Mouse (Mus musculus): Measurements from ENCODE around the gene Cutc. TPM values are rescaled to one million over a fixed set of nuclear protein-coding genes. Genes with fewer than 3 reads are reported as not detected.

Gene Cutc
- total RNA-seq, 2 experiments from 2014 or later = 15.8 to 16.8 TPM

DNA sequence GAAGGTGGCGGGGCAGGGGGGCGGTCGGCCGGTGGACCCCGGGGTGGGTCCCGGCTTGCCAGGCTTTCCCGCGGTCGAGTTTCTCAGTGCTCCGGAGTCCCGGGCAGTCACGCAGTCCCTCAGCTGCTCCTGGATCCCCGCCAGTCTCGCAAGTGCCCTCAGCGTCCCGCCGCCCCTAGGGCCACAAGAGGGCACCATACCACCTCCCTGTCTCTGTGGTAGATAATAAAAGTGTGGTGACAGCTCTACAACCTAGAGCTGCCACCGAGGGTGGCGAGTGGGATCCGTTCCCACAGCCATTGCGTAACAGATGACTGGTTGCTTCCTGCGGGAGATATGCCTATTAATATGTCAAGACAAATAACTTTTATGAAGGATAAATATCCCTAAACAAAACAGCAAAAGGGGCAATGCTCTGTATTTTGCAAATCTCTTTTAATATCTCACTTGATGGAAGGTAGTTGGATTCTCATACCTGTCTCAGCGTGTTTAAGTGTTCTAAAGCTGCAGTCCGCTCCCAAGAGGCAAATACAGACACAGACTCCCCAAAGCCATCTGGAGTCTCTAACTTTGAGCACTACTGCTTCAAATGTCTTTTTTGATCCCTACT lies 535 bp downstream of the Cutc start:
- peak; percentile 89 for DNase-seq

DNA sequence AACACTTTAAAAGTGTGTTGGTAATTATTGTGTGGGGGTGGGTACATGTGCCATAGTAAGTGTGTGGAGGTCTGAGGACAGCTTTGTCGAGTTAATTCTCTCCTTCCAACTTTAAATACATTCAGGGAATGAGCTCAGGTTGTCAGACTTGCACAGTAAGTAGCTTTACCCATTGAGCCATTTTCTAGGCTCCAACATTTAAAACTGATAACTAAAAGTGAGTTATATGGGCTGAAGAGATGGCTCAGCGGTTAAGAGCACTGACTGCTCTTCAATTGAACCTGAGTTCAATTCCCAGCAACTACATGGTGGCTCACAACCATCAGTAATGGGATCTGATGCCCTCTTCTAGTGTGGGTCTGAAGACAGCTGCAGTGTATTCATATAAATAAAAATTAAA lies 1.4 kb downstream of the Cutc start:
- DNase-seq = no peak

DNA sequence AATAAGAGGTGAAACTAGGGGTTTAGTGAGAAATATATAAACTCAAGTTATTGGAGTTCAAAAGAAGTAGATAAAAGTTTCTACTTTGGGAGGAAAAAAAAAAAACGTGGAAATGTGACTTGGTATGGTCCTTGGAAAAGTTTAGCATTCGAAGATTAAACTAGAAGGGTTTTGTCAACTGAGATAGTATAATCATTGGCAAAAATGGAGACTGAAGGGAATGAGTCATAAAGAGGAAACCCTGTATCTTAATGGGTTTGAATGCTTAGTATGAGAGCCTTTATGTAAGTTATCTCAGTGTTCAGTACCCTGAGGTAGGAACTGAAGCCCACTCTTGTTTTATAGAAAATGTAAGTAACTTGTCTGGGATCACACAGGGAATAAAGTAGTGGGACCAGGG lies 2.1 kb downstream of the Cutc start:
- DNase-seq = no peak

DNA sequence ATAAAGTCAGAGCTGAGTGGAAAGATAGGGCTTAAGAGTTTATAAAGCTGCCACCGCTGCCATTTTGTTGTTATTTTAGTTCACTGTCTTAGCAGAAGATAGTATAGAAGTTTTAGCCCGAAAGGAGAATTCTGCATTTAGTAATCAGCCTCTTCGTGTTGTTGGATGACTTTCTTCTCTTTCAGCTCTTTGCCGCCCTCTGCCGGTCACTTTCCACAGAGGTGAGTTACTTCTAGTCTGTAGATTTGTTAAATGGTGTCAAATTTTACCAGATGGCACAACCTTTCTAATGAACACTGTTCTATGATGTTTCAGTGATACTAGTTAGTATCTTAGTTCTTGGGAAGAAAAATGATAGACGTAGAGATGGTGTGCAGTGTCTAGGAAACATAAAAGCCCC lies 7.7 kb downstream of the Cutc start:
- peak; percentile 30 for DNase-seq

DNA sequence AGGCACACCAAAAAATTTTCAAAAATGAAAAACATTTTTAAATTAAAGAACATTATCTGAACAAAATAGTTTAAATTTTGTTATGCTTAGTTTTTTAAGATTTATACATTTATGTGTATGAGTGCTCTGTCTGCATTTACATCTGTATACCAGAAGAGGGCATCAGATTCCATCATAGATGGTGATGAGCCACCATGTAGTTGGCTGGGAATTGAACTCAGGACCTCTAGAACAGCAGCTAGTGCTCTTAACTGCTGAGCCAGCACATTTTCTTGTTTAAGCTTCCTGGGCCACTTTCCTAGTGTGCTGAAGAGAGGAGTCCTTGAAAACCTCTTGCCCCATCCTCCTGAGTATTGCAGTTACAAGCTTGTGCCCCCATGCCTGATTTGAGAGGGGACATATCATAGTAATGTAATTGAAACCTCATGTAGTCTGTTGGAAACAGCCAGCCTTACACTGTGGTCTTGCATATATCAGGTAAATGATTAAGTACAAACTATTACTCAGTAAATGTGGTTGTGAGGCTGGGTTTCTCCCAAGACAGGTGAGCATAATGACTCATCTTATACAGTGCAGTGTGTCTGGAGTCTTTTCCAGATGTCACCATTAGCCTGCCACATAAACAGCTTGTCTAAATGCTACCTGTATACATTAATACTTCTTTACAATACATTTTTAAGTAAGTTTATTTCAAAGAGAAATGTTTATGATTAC lies 8.9 kb downstream of the Cutc start:
- no peak for DNase-seq

DNA sequence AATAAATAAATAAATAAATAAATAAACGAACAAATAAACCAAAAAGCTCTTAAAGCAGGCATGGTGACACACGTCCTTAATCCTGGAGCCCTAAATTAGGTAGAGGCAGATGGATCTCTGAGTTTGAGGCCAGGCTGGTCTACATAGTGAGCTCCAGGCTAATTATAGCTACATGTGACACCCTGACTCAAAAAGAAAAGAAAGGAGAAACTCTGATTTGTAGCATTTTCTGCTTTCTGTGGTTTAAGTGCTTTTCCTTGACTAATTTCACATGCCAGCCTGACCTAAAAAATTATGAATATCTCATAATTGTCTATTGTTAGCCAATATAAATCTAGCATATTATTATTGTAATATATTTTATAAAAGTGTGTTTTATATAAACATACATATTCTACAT lies 9.6 kb downstream of the Cutc start:
- DNase-seq = no peak

DNA sequence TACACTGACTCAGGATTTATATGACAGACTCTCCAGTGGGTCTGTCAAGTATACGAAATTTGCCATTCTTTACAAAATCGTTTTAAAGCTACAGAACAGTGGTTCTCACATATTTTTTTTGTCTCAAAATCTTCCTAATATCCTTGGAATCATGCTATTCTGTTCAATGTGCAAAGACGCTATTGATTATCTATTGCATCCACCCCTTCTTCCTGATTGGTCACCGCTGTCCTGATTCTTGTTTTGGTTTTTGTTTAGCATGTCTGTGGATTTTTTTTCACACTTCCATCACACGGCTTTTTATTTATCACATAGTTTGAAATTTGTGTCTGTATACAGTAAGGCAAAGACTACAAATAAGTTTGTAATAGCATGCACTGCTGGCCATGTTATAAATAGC lies 13.7 kb downstream of the Cutc start:
- DNase-seq = no peak

DNA sequence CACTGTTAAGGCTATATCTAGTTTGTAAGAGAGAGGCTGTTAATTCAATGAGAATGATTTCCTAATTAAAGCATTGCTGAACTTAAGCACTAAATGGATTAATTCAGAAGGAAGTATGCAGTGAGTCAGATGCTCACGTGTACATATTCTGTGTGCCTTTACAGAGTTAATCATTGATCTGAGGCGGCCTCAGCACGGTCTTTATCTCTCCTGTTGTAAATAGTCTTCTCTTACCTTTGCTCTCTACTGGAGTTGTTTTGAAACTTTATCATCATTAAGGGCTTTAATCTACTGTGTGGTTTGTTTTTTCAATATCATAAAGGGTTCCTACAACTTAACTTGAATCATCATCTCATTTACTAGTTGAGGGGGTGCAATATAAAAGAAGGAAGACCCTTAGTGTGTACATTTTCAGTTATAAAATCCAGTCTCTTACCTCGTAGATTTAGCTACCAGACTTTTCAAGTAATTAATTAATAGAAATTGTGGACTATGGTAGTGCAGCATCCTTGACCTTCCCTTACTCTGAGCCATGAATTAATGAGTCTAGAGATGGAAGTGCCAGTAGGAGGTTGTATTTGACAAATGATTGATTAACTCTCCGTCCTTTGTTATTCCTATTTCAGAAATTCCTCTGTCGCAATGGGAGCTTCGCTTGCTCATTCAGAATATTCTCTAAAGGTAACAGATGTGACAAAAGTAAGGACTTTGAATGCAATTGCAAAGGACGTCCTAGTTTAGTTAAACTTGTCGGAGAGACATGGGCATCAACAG lies 14.9 kb downstream of the Cutc start:
- DNase-seq = no peak

DNA sequence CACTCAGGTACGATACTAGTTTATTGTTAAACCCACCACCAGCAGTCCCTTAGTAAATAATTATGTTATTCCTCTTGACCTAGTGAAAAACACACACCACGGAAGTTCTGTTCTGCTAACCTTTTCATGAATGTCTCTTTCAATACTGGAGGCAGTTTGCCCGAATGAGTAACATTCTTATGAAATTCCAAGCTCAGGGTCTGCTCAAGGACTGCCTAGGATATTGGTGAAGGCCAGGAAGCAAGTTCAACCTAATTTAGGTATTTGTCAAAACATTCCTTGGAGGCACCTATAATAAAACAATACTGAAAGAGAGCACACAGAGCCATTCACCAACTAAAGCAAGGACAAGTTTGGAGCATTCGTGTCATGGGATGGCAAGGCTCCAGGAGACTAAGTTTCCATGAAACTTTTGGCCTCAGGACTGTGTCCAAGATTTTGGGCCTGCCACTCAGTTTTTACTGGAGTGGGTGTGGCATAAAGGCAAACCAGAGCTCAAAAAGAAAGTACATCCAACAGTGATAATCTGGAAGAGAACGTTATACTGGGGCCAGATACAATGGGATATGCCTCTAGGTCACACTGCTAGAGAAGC lies 16.7 kb downstream of the Cutc start:
- DNase-seq = no peak

DNA sequence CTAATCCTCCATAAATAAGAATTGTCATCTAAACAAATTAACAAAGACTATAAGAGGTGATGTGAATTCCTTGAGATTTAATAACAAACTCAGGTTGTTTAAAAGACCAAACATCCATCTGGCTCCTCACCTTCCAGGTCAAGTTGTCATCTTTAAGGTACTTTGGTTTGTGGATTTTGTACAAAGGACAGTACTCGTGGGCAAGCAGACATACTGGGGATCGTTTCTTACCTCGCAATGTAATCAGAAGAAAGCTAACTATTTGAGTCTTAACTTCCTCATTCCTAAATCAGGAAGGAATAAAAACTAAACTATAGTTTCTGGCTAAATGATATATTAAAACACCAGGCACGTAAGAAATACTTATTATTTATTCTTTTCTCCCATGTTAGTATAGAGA lies 17.8 kb downstream of the Cutc start:
- DNase-seq = no peak

DNA sequence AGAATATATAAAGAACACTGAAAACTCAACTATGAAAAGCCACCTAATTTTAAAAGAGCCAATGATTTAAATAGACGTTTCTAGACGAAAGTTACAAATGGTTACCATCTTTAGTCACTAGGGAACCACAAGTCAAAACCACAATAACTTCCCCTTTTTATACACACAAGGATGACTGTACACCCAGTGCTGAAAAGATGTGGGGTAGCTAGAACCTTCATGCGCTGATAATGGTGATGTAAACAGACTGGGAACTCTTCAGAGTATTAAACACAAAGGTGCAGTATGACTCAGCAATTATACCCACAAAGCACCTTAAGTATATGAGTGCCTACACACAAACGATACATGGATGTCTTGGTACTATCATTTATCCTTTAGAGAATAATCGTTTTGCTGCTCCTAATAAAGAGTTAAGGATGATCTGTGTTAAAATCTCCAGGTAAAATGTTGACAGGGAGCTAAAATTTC lies 18.7 kb downstream of the Cutc start:
- no peak for DNase-seq

DNA sequence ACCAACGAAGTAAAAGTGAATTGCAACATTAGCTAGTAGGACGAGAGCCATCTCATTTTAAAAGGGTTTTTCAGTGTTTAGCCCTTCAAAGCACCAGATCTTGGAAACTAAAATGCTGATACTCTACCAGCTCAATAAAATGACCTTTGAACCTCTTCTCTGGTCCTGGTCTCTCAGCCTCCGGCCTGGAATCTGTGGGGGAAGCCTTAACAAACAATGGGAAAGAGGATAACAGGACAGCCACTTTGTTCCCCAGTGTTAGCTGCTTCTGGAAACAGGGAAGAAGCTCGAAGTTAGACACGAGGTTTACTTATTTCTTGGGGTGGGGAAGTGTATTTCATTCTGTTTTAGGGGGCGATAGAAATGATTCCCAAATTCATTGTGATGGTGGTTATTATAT lies 19.5 kb downstream of the Cutc start:
- DNase-seq = no peak

DNA sequence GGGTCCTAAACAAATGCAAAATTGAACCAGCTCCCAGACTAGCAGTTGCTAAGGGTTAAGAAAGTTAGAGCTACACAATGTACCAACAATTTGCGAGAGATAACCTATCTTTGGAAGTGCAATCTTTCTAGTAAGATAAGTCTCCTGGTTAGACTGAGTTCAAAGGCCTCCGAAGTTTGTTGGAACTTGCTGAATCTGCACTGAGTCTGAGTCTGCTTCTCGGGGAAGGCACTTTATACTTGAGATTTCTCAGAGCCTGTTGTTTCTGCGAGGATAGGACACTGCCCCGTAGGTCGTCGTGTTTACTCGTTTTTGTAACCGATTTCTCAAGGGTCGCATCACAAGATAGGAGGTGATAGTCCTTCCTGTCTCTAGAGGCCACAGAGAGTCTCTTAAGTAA lies 22.6 kb downstream of the Cutc start:
- no peak for DNase-seq

DNA sequence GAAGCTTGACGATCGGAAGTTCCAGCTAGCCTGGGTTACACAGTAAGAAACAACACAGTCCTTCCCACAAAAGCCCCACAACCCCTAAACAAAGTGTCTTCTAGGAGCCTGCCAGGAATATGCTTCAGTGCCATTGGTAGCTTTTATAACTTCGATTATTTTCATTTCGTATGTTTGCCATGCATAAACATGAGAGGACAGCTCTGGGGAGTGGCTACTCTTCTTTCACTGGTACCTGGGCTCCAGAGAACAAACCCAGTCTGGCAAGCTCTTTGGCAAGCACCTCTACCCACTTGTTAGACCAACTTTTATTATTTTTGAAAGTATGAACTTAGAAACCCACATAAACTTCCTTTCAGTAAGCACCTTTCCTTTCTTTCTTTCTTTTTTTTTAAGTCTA lies 23.8 kb downstream of the Cutc start:
- no peak for DNase-seq

DNA sequence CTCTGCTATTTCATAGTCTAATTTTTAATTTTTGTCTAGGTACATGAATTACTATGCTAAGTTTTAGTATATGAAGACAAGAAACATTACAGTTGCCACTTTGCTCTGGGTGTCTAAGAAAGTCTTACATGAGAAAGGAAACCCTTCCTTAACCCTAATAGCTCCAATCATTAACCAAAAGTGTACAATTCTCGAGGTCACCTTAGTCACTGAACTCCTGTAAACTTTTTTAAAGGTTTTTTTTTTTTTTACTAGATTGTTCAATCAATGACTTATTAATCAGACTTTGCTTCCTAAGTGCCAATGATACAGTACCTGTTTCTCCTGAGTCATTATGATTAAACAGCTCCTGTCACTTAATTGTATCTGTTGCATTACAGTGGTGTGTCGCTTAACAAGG lies 24.5 kb downstream of the Cutc start:
- DNase-seq = no peak

DNA sequence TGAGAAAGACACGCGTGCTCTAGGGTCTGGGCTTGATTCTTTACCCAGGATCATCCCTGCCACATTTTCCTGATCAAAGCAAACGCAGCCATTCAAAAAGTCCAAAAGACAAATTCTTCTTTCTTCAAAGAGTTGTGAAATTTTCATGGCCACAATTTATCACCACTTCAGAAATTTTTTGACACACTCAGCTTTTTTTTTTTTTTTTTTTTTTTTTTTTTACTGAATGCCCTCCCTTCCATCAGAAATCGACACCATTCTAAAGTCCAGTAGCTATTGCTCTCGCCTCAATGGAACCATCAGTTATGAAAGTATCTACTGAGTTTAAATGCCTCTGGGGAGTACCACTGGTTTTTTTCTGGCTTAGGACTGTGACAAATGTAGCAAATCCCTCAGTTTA lies 27.6 kb downstream of the Cutc start:
- no peak for DNase-seq

DNA sequence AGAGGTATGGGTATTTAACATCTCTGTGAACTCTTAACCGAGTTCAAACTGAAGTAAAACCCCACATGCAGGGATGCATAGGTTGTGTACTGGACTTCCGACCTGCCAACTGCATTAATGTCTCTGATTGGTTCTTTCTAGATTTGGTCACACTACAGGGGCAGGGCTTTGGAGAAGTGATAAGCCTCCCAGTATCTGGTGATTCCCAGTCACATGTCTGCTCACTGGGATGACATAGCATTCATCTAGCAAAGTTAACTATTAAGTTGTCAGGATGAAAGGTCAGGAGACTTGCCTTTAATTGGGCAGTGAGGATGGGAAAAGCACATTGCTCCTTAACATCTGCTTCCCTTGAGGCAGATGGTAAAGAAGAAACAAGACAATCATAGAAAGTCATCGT lies 29.2 kb downstream of the Cutc start, which contains the start of gene Abcc2:
Abcc2 (plus strand) TSS at position 213 of the 400 bp plus-strand sequence.
- DNase-seq = no peak

DNA sequence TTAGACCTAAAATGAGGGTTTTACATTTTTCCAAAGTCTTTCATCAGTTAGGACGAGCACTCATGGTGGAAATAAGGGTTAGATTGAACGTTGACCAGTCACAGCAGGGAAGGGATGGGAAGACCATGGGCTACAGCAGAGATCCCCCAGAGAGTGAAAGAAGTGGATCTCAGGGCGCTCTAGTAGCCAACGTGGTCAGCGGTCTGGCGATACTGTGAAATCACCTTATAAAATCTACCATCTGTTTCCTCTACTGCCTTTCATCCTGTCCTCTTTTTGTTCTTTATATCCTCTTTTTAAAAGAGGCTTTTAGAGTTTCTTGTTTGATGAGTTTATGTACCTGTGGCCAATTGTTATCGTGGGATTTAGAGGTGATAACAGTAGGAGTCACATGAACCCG lies 32.0 kb downstream of the Cutc start:
- DNase-seq = no peak

DNA sequence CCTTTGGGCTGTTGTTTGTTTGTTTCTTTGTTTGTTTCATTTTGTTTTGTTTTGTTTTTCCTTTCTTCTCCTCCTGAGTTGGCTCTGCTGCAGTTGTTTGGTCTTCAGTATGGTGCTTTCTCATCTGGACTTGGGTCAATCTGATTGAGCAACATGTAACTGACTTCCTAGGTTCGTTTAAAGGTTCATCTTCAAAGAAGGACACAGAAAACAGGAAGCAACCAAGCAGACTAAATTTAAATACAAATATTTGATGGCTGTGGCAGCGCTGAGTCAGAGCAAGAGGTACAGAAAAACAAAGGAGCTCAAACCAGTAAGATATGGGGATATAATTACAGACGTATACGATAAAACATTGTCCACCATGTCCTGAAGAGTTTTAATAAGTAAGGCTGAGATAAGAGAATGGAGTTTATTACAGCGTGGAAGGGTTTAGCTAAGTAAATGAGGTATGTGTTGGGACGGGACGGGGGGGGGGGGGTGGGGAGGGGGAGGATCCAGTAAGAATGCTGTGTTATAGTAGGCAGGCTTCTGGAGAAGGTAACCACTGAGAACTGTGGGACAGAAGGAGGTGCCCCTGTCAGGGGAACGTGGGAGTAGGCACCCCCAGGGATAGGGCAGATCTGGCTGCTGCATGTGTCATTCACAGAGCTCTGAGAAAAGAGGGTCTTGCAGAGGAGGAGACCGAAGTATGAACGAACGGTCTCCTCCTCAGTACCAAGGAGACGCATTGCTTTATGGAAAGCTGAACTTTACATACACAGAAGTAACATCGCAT lies 33.6 kb downstream of the Cutc start:
- no peak for DNase-seq

DNA sequence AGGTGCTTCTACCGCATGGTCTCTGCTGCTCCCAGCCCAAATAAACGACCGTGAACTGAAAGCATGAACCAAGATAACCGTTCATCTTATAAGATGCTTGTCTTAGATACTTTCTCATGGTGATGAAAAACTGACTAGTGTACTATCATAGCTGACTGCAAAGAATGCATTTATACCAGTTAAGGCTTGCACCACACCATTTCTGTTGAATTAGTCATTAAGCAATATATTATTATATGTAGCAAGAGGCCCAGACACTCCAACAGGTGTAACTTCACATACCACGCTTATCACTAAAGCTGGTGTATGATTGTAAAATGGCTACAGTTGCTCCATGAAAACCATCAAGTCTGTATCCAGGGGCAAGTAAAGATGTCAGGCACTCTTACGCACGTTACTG lies 37.0 kb downstream of the Cutc start:
- no peak for DNase-seq

DNA sequence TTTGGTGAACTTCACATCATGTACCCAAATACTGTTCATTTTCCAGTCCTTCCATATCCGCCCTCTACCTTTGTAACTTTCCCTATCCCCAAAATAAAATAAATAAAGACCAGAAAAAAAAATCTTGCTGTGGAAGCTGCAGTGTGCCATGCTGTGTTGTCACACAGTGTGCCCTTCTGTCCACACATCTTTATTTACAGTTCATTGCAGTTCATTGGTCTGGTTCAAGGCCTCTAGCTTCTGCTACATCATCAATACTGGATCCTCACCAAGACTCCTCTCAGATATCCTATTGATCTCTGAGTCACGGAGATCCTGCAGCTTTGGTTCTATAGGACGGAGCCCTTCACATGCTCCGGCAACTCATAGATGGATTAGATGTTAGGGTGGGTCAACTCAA lies 39.7 kb downstream of the Cutc start:
- no peak for DNase-seq

DNA sequence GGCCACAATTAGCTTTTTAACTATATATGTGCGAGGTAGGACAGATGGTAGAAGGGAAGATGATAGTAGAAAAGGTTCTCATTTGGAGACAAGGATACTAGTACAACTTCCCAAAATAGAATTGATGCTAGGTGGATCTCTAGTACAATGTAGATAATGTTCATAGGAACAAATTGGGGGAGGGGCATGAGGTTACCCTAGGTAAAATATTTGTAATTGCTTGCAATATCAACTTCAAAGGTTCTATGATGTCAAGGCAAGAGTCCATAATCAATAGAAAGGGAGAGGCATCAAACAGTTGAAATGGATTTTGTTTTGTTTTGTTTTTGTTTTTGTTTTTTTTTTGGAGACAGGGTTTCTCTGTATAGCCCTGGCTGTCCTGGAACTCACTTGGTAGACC lies 41.2 kb downstream of the Cutc start:
- no peak for DNase-seq

All from gastrocnemius, postnatal 25 days (tissue).